Mouse (Mus musculus): ENCODE data around the gene Trpc4ap.

DNA sequence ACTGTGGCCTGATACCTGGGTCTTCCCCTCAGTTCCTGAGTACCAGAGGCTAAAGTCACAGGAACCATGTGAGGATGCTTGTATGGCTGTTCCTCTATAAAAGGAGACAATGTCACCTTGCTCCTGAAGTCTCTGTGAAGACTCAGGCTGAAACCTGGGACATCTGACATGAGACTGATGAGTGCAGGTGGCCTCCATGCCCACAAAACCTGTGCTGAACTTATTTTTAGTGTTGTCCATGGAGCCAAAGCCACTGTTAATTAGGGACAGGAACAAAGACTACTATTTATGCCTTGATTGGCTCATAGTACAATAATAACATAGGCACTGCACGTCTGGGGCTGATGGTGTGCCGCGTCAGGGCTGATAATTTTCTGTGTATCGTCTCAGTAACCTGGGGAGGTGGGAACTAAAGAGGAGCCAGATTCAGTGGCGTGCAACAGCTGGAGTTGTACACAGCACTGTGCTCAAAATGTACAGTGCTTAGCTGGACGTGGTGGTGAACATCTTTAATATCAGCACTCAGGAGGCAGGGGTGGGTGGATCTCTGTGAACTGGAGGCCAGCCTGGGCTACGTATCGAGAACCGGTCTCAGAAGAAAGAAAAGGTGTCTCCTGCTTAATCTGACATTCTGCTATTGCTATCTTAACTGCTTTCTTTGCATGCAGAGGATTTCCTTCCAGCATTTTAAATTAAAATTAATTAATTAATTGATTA lies 80.2 kb downstream of the Trpc4ap start:
- no peak for TF ChIP-seq CTCF (IDR thresholded peaks at IDR 0.05; ENCODE audit: low read depth, low read length)
- no peak for TF ChIP-seq EP300 (IDR thresholded peaks at IDR 0.05; ENCODE audit: insufficient read depth, low read depth, low read length)

Data from ES-Bruce4 (cell line).